Mouse (Mus musculus) brain, embryonic 14.5 days (tissue): ENCODE measurements around the gene Usp7.

ENCODE experiments used
- CTCF ChIP-seq: fragments of 200-500 bp; IDR thresholded peaks from 2 replicates; pipeline ENCODE4 v1.5.1; 2012; ENCODE audit warnings: inconsistent platforms, mild to moderate bottlenecking, moderate library complexity, borderline replicate concordance; ENCODE audit not compliant: insufficient read depth, insufficient read length; ENCODE audit errors: extremely low read depth
- POLR2A ChIP-seq: fragments of 200-500 bp; IDR thresholded peaks from 2 replicates; pipeline ENCODE4 v1.6.1; 2012; ENCODE audit warnings: mild to moderate bottlenecking, inconsistent platforms, borderline replicate concordance; ENCODE audit not compliant: poor library complexity, insufficient read depth, insufficient read length, severe bottlenecking; ENCODE audit errors: extremely low read depth

DNA sequence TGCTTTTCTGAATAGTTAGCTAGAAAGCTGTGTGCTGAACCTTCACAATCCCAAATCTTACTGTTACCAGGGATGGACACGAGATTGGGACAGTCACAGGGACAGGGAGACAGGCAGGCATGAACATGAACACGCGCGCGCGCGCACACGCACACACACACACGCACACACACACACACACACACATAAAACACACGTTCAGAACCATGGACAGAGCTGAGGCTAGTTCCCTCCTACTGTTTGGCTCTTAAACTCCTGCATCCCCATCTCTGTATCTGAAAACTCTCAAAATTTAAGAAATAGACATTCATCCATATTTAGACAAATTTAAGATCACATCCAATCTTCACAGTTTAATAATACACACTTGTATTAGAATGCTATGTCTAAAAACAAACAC, 74.4 kb downstream of the Usp7 start:
- TF ChIP-seq POLR2A (no peak), CTCF (no peak)
